In the genomic region with DNA sequence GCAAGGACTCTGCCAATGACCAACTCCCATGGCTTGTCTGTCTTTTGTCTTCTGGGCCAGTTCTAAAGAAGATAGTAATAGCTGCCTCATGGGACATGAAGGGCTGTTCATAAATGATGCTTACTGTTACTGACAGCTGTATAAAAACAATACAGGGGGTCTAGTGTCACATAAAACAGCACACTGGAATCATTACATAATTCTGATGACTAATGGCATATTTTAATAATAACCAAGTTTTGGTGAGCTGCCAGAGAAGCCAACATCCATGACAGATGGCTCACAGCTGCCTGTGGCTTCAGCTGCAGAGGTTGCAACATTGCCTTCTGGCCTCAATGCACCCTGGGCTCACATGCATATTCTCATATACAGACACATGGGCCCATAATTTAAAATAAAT, we compare ENCODE assay signal across 10 mouse cellular contexts. TPM values are rescaled to one million over a fixed set of nuclear protein-coding genes. Genes with fewer than 3 reads are reported as not detected.
A peak's percentile ranks its signal among the peaks of the same experiment; 100 is the strongest.
DNase-seq lines count a peak whose midpoint lies in the region; ATAC-seq and TF ChIP-seq lines count a peak whose summit lies in the region.
"Had no signal": no experiment of that assay in that cellular context is flagged by ENCODE, and none has a peak within 500 bp of the region (broad histone marks: within the 10 kb centered on the region; RNA-seq: fewer than 3 reads in every experiment).

No protein-coding gene starts in this region.

- no peaks in the 10 kb centered on the region for H3K27me3 ChIP-seq in heart, postnatal 0 days (ENCODE audit: control insufficient read depth, insufficient read depth, low read length)
- H3K27me3 ChIP-seq: limb, embryonic 13.5 days had no signal

- TF ChIP-seq EP300 in heart, postnatal 0 days (IDR thresholded peaks at IDR 0.05; ENCODE audit: low read depth) = no peak

- no peak overlapping the region for H3K4me2 ChIP-seq in heart, postnatal 0 days (ENCODE audit: low read depth, low read length)
- H3K4me2 ChIP-seq: limb, embryonic 13.5 days had no signal

- no peaks in the 10 kb centered on the region for H3K36me3 ChIP-seq in heart, postnatal 0 days (replicated peaks; ENCODE audit: control insufficient read depth, insufficient read depth, low read length)
- H3K36me3 ChIP-seq: limb, embryonic 13.5 days had no signal

- H3K4me3 ChIP-seq in heart, postnatal 0 days (ENCODE audit: low read depth, low read length) = no peak overlapping the region
- H3K4me3 ChIP-seq: limb, embryonic 13.5 days had no signal

- no peak overlapping the region for H3K9ac ChIP-seq in heart, postnatal 0 days (replicated peaks; ENCODE audit: low read depth, low read length)
- H3K9ac ChIP-seq: limb, embryonic 13.5 days had no signal

- no peak overlapping the region for H3K27ac ChIP-seq in heart, postnatal 0 days (ENCODE audit: low read depth)
- H3K27ac ChIP-seq: limb, embryonic 13.5 days had no signal

- H3K4me1 ChIP-seq in heart, postnatal 0 days (ENCODE audit: control insufficient read depth, insufficient read depth) = peaks cover 5% of the 10 kb centered on the region; the same call in 1 of the 2 replicates

- no peak for TF ChIP-seq CTCF in heart, postnatal 0 days (IDR thresholded peaks at IDR 0.05; ENCODE audit: low read depth)

- no peaks in the 10 kb centered on the region for H3K9me3 ChIP-seq in heart, postnatal 0 days (replicated peaks; ENCODE audit: control insufficient read depth, low read length)
- H3K9me3 ChIP-seq: limb, embryonic 13.5 days had no signal

- DNase-seq in layer of hippocampus, adult 11-12 months (ENCODE audit: low spot score) = peak; percentile 40
- no peak for DNase-seq in layer of hippocampus, adult 9-11 months
- DNase-seq in adrenal gland, postnatal 14 days = peak; percentile 63
- DNase-seq in heart, postnatal 0 days (ENCODE audit: low spot score) = peak; percentile 27
- peak; percentile 59 for DNase-seq in lung, postnatal 25 days (ENCODE audit: low spot score)
- no peak for DNase-seq in c-Kit-positive CD71-positive TER-119-positive erythroid progenitor cells, embryonic 14.5 days (ENCODE audit: low spot score)
- DNase-seq in layer of hippocampus, postnatal 10 days (ENCODE audit: low spot score in 2 of 2) = no peak
- DNase-seq in cerebellum, adult 11 months = no peak

- no peak for ATAC-seq in heart, postnatal 0 days (ENCODE audit: insufficient read depth, low read depth)

RNA-seq across cellular contexts. Expression of a gene that starts 56.7 kb away (rescaled TPM):
- total RNA-seq in adrenal gland, postnatal 14 days (2021) = 14.7 and 17.3 TPM in 2 replicates
- 0.19 and 2.2 TPM in 2 replicates for total RNA-seq in heart, postnatal 0 days (2014; rRNA removed; ENCODE audit: low replicate concordance)
- polyA plus RNA-seq in heart, postnatal 0 days (2015; fragmentation: Nextera tagmentation; extraction: Ambion mirVana) = 7.8 and 8.7 TPM in 2 replicates
- 10 to 100 TPM; 60.0 to 61.9 TPM for total RNA-seq in layer of hippocampus, postnatal 10 days (2021)
- total RNA-seq: MEL had no signal

Comparison
In these comparisons a context has a peak if more than half of its experiments do, and no peak if none do; other contexts are left out.
1. DNase-seq: peak in layer of hippocampus, adult 11-12 months (single experiment), adrenal gland, postnatal 14 days (single experiment), heart, postnatal 0 days (single experiment) and lung, postnatal 25 days (single experiment); none in layer of hippocampus, adult 9-11 months (single experiment), c-Kit-positive CD71-positive TER-119-positive erythroid progenitor cells, embryonic 14.5 days (single experiment), layer of hippocampus, postnatal 10 days (0 of 2) and cerebellum, adult 11 months (single experiment).